Mouse (Mus musculus) kidney, adult 2 months (tissue): ENCODE measurements at regions not wholly inside any gene's neighbourhood (a gene's known extent, or its start where the extent isn't known, plus 50 kb on each side); places are given as distances from the start of the nearest gene placed in this dataset.

ENCODE experiments used
- CTCF ChIP-seq: fragments of 200-500 bp; conservative IDR thresholded peaks from 2 replicates; pipeline ENCODE4 v1.5.1; 2011; ENCODE audit warnings: low read depth, mild to moderate bottlenecking, control low read depth, low read length, moderate library complexity, mixed read lengths; ENCODE audit not compliant: insufficient read depth, insufficient read length
- POLR2A ChIP-seq: fragments of 200-500 bp; IDR thresholded peaks from one replicate; pipeline ENCODE4 v1.6.1; 2011; ENCODE audit warnings: low read depth, low read length, control low read depth

GRCm38 (mm10) chr1:16006888-16007287, 86.2 kb downstream of the 4930444P10Rik start:
- TF ChIP-seq POLR2A (no peak), CTCF (no peak; the same call in 1 of the 2 replicates)
